Mouse (Mus musculus) neural tube, embryonic 13.5 days (tissue): ENCODE results near the gene Ctxn1. TPM values are rescaled to one million over a fixed set of nuclear protein-coding genes. Genes with fewer than 3 reads are reported as not detected.
A peak's percentile ranks its signal among the peaks of the same experiment; 100 is the strongest.

Experiments used
- ATAC-seq: fragments of 200-750 bp; cut with Nextera tagmentation; 2 replicates; pipeline ENCODE4 v1.8.0; 2017; ENCODE audit warnings: low read depth, mild to moderate bottlenecking, moderate TSS enrichment, moderate library complexity
- H3K27ac ChIP-seq: fragments of 300-500 bp; sonication (generic); replicated peaks from 2 replicates; pipeline ENCODE4 v1.5.1; 2015; ENCODE audit warnings: moderate library complexity, mild to moderate bottlenecking, inconsistent platforms
- H3K27me3 ChIP-seq: fragments of 300-500 bp; sonication (generic); 2 replicates; pipeline ENCODE4 v1.6.1; 2015; ENCODE audit warnings: mild to moderate bottlenecking, inconsistent platforms
- H3K36me3 ChIP-seq: fragments of 300-500 bp; sonication (generic); 2 replicates; pipeline ENCODE4 v1.6.1; 2015; ENCODE audit warnings: mild to moderate bottlenecking, inconsistent platforms
- H3K4me1 ChIP-seq: fragments of 300-500 bp; sonication (generic); replicated peaks from 2 replicates; pipeline ENCODE4 v1.6.1; 2015; ENCODE audit warnings: inconsistent platforms
- H3K4me2 ChIP-seq: fragments of 300-500 bp; sonication (generic); 2 replicates; pipeline ENCODE4 v1.6.1; 2015; ENCODE audit warnings: inconsistent platforms, mild to moderate bottlenecking, moderate library complexity
- H3K4me3 ChIP-seq: fragments of 300-500 bp; sonication (generic); 2 replicates; pipeline ENCODE4 v1.5.1; 2015; ENCODE audit warnings: mild to moderate bottlenecking, inconsistent platforms
- H3K9ac ChIP-seq: fragments of 300-500 bp; sonication (generic); 2 replicates; pipeline ENCODE4 v1.6.1; 2015; ENCODE audit warnings: moderate library complexity, mild to moderate bottlenecking, inconsistent platforms
- H3K9me3 ChIP-seq: fragments of 300-500 bp; sonication (generic); 2 replicates; pipeline ENCODE4 v1.6.1; 2016; ENCODE audit warnings: inconsistent platforms
- WGBS: fragments of 180-500 bp; shearing (Covaris S2); methylation state at CpG from one replicate; pipeline ENCODE4 v1.1.7; 2015; 5-methylcytosine and 5-hydroxymethylcytosine counted together
- polyA plus RNA-seq: library from polyadenylated mRNA; unstranded; fragments of >200 nt; fragmentation: Nextera tagmentation; extraction: Ambion mirVana; gene quantifications from 2 replicates; pipeline ENCODE4 v1.2.1, GENCODE M21; 2015

Gene Ctxn1
- 276 and 301 TPM in 2 replicates for polyA plus RNA-seq

DNA sequence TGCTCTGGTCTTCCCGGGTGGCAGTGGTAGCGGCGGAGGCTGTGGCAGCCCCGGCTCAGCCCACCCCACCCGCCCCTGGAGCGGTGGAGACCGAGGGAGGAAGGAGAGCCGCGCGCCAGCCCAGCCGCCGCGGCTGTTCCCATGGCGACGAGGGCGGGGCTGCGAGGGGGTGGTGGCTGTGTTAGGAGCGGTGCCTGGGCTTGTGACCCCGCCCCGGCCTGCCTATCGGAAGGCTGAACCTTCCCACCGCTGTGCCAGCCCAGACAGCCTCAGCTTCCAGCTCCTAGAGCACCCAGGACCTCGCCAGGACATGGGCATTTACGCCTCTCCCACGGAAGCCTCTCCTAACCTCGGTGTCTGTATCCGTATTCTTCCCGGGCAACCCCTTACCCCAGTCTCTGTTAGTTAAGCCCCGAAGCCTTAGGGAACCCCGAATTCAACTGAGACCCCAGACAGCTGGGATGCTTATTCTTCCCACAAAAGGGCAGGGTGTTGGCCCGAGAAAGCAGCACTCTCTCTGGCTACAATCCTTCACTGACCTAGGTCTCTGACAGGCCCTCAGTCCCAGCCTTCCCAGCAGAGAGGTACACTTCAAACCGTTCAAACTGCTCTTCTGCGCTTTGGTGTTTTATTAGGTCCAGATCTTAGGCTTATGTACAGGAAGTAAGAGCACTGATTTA is at the start of gene Ctxn1:
TSS of gene Ctxn1 (minus strand) at position 150 of the 680 bp plus-strand sequence.
- Histone ChIP-seq H3K27me3 (no peaks in the 10 kb centered on the region), H3K27ac (peak within 1 kb of the TSS; percentile 97), H3K36me3 (peaks cover 75% of the 10 kb centered on the region), H3K9ac (peak within 1 kb of the TSS; percentile 89), H3K4me3 (peak within 1 kb of the TSS; percentile 78), H3K4me1 (peaks cover 41% of the 10 kb centered on the region), H3K9me3 (no peaks in the 10 kb centered on the region), H3K4me2 (peak within 1 kb of the TSS; percentile 72)
- peak; percentile 92 for ATAC-seq
- 5% methylated on average over 33 of the region's 33 CpGs for WGBS

- H3K36me3 ChIP-seq, result peaks cover 96% of the 10 kb centered on the region
Measured at GRCm38 (mm10) chr8:4305838-4306237, 46.8 kb upstream of the Ctxn1 start.

DNA sequence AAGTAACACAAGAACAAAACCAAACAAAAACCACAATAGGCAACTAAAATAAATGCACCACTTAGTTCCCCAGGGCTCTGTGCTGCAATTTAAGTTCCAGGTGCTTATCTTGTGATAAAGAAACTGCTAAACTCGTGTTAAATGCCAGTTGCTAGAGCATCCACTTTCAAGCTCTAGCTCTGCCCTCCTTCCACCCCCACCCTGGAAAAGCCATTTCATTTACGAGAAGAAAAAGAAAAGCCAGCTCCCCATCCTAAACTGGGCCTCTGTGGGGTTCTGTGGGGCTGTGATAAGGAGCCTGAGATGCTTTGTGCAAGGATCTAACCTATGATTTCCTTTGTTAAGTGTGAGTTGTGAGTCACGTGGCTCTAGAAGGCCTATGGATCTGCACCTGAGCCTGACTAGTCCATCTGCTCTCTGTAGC is 45.1 kb upstream of the Ctxn1 start:
- peaks cover 94% of the 10 kb centered on the region for H3K36me3 ChIP-seq
- H3K27me3 ChIP-seq, result no peaks in the 10 kb centered on the region
- no peak overlapping the region for H3K4me3 ChIP-seq
- no peaks in the 10 kb centered on the region for H3K9me3 ChIP-seq
- 83% methylated on average over 3 of the region's 3 CpGs for WGBS
- H3K9ac ChIP-seq, result no peak overlapping the region
- no peak overlapping the region for H3K4me2 ChIP-seq
- H3K27ac ChIP-seq, result no peak overlapping the region
- ATAC-seq, result no peak
- no peaks in the 10 kb centered on the region for H3K4me1 ChIP-seq

More at GRCm38 (mm10) chr8:4305838-4306237, 46.8 kb upstream of the Ctxn1 start:
- Histone ChIP-seq H3K9me3 (no peaks in the 10 kb centered on the region), H3K27ac (no peak overlapping the region), H3K4me1 (no peaks in the 10 kb centered on the region), H3K9ac (no peak overlapping the region), H3K4me2 (no peak overlapping the region), H3K27me3 (no peaks in the 10 kb centered on the region), H3K4me3 (no peak overlapping the region)
- no peak for ATAC-seq
- WGBS, result 92% methylated on average over 2 of the region's 2 CpGs

DNA sequence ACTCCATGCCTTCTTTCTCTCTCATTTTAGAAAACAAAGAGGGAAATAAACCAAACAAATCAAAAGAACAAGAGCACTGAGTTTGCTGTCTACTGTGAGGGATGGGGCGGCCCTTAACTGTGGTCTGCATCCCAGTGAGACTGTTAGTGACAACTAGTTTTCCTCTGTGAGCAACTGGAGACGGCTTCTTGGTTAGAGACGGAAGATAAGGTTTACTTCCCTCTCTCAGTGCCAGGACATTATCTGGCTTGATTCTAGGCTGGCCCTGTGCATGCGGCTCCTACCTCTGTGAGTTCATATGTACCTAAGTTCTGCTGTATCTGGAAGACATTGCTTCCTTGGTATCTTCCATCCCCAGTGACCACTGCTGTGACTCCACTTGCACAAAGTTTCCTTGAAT is 38.7 kb upstream of the Ctxn1 start:
- 97% methylated on average over 4 of the region's 4 CpGs for WGBS
- no peaks in the 10 kb centered on the region for H3K4me1 ChIP-seq
- H3K4me2 ChIP-seq, result no peak overlapping the region

GRCm38 (mm10) chr8:4292738-4293137 is 33.7 kb upstream of the Ctxn1 start:
- no peak overlapping the region for H3K9ac ChIP-seq
- whole genome bisulfite sequencing, result 84% methylated on average over 5 of the region's 5 CpGs
- no peaks in the 10 kb centered on the region for H3K4me1 ChIP-seq
- peaks cover 95% of the 10 kb centered on the region for H3K36me3 ChIP-seq
- H3K9me3 ChIP-seq, result no peaks in the 10 kb centered on the region
- H3K27me3 ChIP-seq, result no peaks in the 10 kb centered on the region
- H3K4me3 ChIP-seq, result no peak overlapping the region
- no peak overlapping the region for H3K4me2 ChIP-seq
- no peak overlapping the region for H3K27ac ChIP-seq
- ATAC-seq, result no peak

More for the DNA sequence above, 38.7 kb upstream of the Ctxn1 start:
- no peak overlapping the region for H3K27ac ChIP-seq
- ATAC-seq, result no peak
- peaks cover 95% of the 10 kb centered on the region for H3K36me3 ChIP-seq
- no peak overlapping the region for H3K4me3 ChIP-seq
- no peaks in the 10 kb centered on the region for H3K27me3 ChIP-seq
- H3K9ac ChIP-seq, result no peak overlapping the region
- no peaks in the 10 kb centered on the region for H3K9me3 ChIP-seq

DNA sequence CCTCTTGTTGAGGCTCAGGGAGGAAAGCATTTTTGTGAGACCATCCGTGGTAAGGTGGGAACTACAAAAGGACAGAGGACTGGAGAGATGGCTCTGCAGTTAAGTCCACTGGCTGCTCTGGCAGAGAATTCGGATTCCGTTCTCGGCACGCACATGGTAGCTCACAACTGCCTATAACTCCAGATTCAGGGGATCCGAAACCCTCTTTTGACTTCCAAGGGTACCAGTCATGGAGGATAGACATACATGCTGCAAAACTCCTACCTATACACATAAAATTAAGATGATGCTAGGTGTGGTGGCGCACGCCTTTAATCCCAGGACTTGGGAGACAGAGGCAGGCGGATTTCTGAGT is 17.0 kb upstream of the Ctxn1 start:
- H3K9ac ChIP-seq, result peak overlapping the region; percentile 83
- H3K4me3 ChIP-seq, result peak overlapping the region; percentile 75

DNA sequence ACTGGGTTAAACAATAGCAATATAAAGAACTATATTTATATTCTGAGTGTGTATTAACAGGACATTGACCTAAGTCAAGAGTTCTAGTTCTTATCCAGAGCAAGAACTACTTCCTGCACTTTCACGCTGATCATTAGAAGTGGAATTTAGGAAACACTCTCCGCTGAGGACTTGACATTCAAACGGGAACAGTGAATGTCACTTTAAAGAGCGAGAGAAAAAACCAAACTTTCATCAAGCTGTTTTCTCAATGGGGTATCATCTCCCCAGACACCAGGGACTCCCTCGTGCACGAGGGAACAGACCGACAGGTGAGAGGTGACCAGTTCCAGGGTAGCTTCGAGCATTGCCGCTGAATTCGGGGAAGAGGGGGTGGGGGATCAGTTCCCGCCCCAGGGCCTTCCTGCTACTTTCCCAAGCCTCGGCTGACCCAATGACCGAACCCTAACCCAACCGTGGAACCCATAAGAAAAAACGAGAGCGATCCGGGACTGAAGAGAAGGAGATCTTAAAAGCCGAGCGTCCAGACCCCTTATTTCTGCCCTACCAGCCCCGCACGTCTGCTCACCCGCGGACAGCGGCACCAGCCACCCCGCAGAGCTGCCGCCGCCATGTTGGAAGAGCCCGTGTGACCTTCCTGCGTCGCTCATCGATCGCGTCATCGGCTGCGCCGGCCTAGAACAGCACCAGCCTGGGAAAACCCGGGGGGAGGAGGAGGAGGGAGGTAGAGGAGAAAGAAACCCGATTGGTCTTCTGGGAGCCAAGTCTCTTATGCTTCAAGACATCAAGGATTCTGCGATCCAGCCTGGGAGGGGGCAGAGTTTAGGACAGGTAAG is 16.4 kb upstream of the Ctxn1 start, which contains the start of gene Timm44:
TSS of gene Timm44 (minus strand) at position 639 of the 836 bp plus-strand sequence.
- Histone ChIP-seq H3K9ac (peak within 1 kb of the TSS; percentile 83), H3K4me2 (peak within 1 kb of the TSS; percentile 62), H3K27ac (peak within 1 kb of the TSS; percentile 77), H3K4me1 (peaks cover 14% of the 10 kb centered on the region), H3K9me3 (no peaks in the 10 kb centered on the region), H3K27me3 (no peaks in the 10 kb centered on the region), H3K4me3 (peak within 1 kb of the TSS; percentile 75), H3K36me3 (peaks cover 33% of the 10 kb centered on the region)
- under 1% methylated on average over 39 of the region's 39 CpGs for WGBS
- ATAC-seq, result peak; percentile 96

More for the DNA sequence above, 17.0 kb upstream of the Ctxn1 start:
- peak overlapping the region; percentile 62 for H3K4me2 ChIP-seq
- H3K9me3 ChIP-seq, result no peaks in the 10 kb centered on the region
- WGBS, result 32% methylated on average over 9 of the region's 9 CpGs
- no peaks in the 10 kb centered on the region for H3K27me3 ChIP-seq
- H3K36me3 ChIP-seq, result peaks cover 29% of the 10 kb centered on the region
- peaks cover 14% of the 10 kb centered on the region for H3K4me1 ChIP-seq
- ATAC-seq, result no peak; the same call in 1 of the 2 replicates
- peak overlapping the region; percentile 77 for H3K27ac ChIP-seq

DNA sequence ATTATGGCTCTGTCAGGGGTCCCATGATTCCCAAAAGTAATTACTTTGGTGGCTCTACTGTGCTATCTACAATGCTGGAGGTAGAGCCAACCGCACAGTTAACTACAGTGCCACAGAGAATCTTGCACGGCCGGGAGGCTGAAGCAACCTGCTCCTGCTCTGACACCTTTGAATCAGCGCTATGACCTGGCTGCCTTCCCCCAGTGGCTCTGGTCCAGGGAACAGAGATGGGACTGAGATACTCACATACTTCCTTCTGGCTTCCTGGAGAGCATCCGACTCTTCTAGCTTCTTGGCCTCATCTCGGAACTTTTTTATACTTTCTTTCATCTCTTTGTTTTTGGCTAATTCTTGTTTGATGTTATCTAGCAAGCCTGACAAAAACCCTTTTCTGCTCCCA is 10.5 kb upstream of the Ctxn1 start:
- no peak for ATAC-seq
- peaks cover 92% of the 10 kb centered on the region for H3K36me3 ChIP-seq
- WGBS, result 90% methylated on average over 6 of the region's 6 CpGs

DNA sequence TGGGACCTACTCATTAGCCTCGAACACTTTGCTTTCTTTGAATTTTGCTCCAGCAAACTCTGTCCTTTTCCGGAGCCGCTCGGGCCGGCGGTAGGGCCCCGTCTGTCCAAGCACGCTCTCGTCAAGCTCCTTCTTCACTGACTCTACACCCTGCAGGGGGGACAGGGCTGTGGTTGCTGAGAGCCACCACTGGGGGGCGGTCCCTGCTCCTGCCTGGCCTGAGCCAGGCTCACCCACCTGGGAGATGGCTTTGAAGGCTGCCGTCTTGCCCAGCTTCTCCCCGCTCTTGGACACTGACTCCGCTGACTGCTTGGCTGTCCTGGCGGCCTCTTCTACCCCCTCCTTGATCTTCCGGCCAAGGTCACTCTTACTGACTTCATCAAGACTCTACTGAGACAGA is 8.6 kb upstream of the Ctxn1 start:
- WGBS, result 82% methylated on average over 15 of the region's 15 CpGs
- Histone ChIP-seq H3K27ac (no peak overlapping the region), H3K4me2 (no peak overlapping the region), H3K36me3 (peaks cover 98% of the 10 kb centered on the region), H3K27me3 (no peaks in the 10 kb centered on the region), H3K4me3 (no peak overlapping the region), H3K9ac (no peak overlapping the region), H3K4me1 (no peaks in the 10 kb centered on the region), H3K9me3 (no peaks in the 10 kb centered on the region)
- peak; percentile 40; the same call in 1 of the 2 replicates for ATAC-seq

More for the DNA sequence above, 10.5 kb upstream of the Ctxn1 start:
- Histone ChIP-seq H3K27me3 (no peaks in the 10 kb centered on the region), H3K27ac (no peak overlapping the region), H3K4me3 (no peak overlapping the region), H3K4me2 (no peak overlapping the region), H3K4me1 (peaks cover 3% of the 10 kb centered on the region), H3K9me3 (no peaks in the 10 kb centered on the region), H3K9ac (no peak overlapping the region)

DNA sequence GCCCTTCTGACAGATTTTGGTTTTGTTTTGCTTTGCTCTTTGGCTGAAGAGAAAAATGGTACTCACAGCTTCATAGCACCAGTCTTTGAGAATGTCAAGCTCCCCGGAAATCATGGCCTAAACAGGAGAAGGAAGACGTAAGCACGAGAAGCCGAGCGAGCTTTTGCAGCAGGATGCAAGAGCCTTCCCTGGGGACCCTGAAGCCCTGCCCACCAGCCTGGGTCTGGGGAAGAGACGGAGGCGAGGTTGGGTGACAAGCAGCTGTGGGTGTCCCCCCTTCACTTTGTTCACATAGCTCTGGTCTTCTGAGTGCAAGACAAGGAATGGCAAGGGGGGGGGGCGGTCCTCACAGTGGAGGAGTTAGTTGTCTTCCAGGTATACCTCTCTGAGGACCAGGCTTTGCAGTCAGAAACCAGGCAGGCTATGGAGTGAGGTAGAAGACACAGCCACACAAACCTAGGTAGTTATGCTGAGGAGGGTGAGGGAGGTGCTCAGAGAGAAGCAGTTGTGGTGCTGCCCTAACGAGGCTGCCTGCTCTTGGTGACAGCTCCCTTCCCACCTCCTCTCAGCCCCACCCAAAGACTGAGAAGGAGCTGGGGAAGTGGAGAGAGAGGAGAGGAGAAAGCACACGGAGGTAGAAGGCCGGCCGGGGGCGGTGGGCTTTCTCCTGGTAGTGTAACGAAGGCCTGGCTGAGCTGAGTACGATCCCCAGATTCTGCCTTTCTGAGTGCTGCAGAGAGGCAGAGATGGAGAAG is 6.3 kb upstream of the Ctxn1 start:
- H3K36me3 ChIP-seq, result peaks cover 99% of the 10 kb centered on the region
- no peak overlapping the region for H3K4me3 ChIP-seq
- WGBS, result 95% methylated on average over 15 of the region's 15 CpGs
- no peak overlapping the region for H3K4me2 ChIP-seq
- H3K9ac ChIP-seq, result no peak overlapping the region
- H3K27me3 ChIP-seq, result no peaks in the 10 kb centered on the region
- H3K27ac ChIP-seq, result no peak overlapping the region
- ATAC-seq, result no peak
- H3K9me3 ChIP-seq, result no peaks in the 10 kb centered on the region
- H3K4me1 ChIP-seq, result no peaks in the 10 kb centered on the region

DNA sequence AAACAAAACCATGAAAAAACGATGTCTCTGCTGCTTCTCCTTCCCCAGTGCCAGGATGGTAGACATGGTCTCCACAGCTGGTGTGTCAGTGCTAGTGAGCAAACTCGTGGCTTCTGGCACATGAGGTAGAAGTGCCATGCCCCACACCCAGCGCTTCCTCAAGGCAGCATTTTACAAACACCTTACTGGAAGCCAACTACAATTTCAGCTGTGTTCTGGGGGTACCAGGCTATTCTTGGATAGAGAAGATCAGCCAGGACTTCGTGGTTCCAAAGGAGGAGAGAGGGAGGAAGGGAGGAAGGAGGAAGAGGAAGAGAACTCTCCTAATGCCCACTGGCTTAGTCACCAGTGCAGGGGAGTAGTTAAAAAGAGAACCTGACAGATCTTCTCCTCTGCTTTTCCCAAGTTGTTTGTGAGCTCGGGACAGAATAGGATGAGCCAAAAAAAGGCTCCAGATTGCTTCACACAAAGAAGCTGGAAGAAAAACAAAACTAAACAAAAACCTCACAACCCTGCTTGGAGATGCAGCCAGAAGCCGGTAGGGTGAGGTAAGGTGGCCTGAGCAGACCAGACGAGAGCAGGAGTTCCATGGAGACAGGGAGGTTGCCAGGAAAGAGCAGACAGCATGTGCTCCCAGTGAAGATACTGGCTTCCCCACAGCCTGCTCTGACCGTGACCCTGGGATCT is 4.2 kb upstream of the Ctxn1 start:
- H3K4me2 ChIP-seq, result no peak overlapping the region
- no peak overlapping the region for H3K27ac ChIP-seq
- H3K4me3 ChIP-seq, result no peak overlapping the region
- 91% methylated on average over 8 of the region's 8 CpGs for WGBS
- H3K4me1 ChIP-seq, result peaks cover 10% of the 10 kb centered on the region
- ATAC-seq, result no peak
- H3K27me3 ChIP-seq, result no peaks in the 10 kb centered on the region
- peaks cover 85% of the 10 kb centered on the region for H3K36me3 ChIP-seq
- no peak overlapping the region for H3K9ac ChIP-seq
- H3K9me3 ChIP-seq, result no peaks in the 10 kb centered on the region
